Mouse (Mus musculus): ENCODE measurements around the gene Msx2. TPM values are rescaled to one million over a fixed set of nuclear protein-coding genes. Genes with fewer than 3 reads are reported as not detected.

Gene Msx2
- polyA plus RNA-seq (2016; fragmentation: Nextera tagmentation; extraction: Ambion mirVana), result 8.7 and 9.0 TPM in 2 replicates

GRCm38 (mm10) chr13:53472614-53473124, at the start of gene Msx2:
TSS of gene Msx2 (minus strand) at chr13:53473074.
- ATAC-seq (ENCODE audit: insufficient number of reproducible peaks, low FRiP score), result peak; percentile 78
- H3K4me3 ChIP-seq, result peak within 1 kb of the TSS; percentile 67

GRCm38 (mm10) chr13:53521468-53521867, 48.6 kb upstream of the Msx2 start:
- Histone ChIP-seq H3K27ac (ENCODE audit: poor library complexity, severe bottlenecking) (no peak overlapping the region), H3K4me2 (no peak overlapping the region), H3K4me1 (replicated peaks) (peaks cover 27% of the 10 kb centered on the region), H3K4me3 (no peak overlapping the region), H3K27me3 (replicated peaks) (no peaks in the 10 kb centered on the region), H3K36me3 (0 out of 2 replicates have a peak, but pooled peaks cover under 1% of the 10 kb centered on the region), H3K9ac (no peak overlapping the region), H3K9me3 (replicated peaks) (0 out of 2 replicates have a peak, but pooled peaks cover 3% of the 10 kb centered on the region)
- no peak for ATAC-seq (ENCODE audit: insufficient number of reproducible peaks, low FRiP score)
- 44% methylated on average over 3 of the region's 3 CpGs for WGBS

More at GRCm38 (mm10) chr13:53472614-53473124, at the start of gene Msx2:
- under 1% methylated on average over 38 of the region's 38 CpGs for WGBS
- H3K4me2 ChIP-seq, result peak within 1 kb of the TSS; percentile 86
- no peaks in the 10 kb centered on the region for H3K36me3 ChIP-seq
- H3K27me3 ChIP-seq (replicated peaks), result peaks cover 68% of the 10 kb centered on the region
- peaks cover 31% of the 10 kb centered on the region for H3K4me1 ChIP-seq (replicated peaks)
- H3K27ac ChIP-seq (ENCODE audit: poor library complexity, severe bottlenecking), result peak within 1 kb of the TSS; percentile 60
- peak within 1 kb of the TSS; percentile 84 for H3K9ac ChIP-seq
- H3K9me3 ChIP-seq (replicated peaks), result no peaks in the 10 kb centered on the region

- no peak overlapping the region for H3K9ac ChIP-seq
- ATAC-seq (ENCODE audit: insufficient number of reproducible peaks, low FRiP score), result no peak
- peaks cover 6% of the 10 kb centered on the region; the same call in 1 of the 2 replicates for H3K9me3 ChIP-seq (replicated peaks)
- 60% methylated on average over 12 of the region's 12 CpGs for WGBS
- H3K4me3 ChIP-seq, result no peak overlapping the region
- no peak overlapping the region for H3K27ac ChIP-seq (ENCODE audit: poor library complexity, severe bottlenecking)
- H3K4me2 ChIP-seq, result no peak overlapping the region
- peaks cover 4% of the 10 kb centered on the region; the same call in 1 of the 2 replicates for H3K36me3 ChIP-seq
- peaks cover 23% of the 10 kb centered on the region for H3K4me1 ChIP-seq (replicated peaks)
- no peaks in the 10 kb centered on the region for H3K27me3 ChIP-seq (replicated peaks)
These were observed 47.6 kb upstream of the Msx2 start for GRCm38 (mm10) chr13:53520343-53520937.

- H3K9me3 ChIP-seq (replicated peaks), result peaks cover 6% of the 10 kb centered on the region; the same call in 1 of the 2 replicates
- H3K27me3 ChIP-seq (replicated peaks), result no peaks in the 10 kb centered on the region
- peaks cover 17% of the 10 kb centered on the region for H3K4me1 ChIP-seq (replicated peaks)
- H3K4me3 ChIP-seq, result no peak overlapping the region
- peaks cover 4% of the 10 kb centered on the region; the same call in 1 of the 2 replicates for H3K36me3 ChIP-seq
- H3K9ac ChIP-seq, result no peak overlapping the region
- no peak for ATAC-seq (ENCODE audit: insufficient number of reproducible peaks, low FRiP score)
- 68% methylated on average over 8 of the region's 8 CpGs for WGBS
- H3K4me2 ChIP-seq, result no peak overlapping the region
- H3K27ac ChIP-seq (ENCODE audit: poor library complexity, severe bottlenecking), result no peak overlapping the region
These were observed 46.9 kb upstream of the Msx2 start for GRCm38 (mm10) chr13:53519727-53520126.

GRCm38 (mm10) chr13:53518306-53518705, 45.4 kb upstream of the Msx2 start:
- Histone ChIP-seq H3K4me2 (no peak overlapping the region), H3K27ac (ENCODE audit: poor library complexity, severe bottlenecking) (no peak overlapping the region), H3K4me1 (replicated peaks) (peaks cover 12% of the 10 kb centered on the region), H3K27me3 (replicated peaks) (no peaks in the 10 kb centered on the region), H3K9ac (no peak overlapping the region), H3K36me3 (peaks cover 4% of the 10 kb centered on the region; the same call in 1 of the 2 replicates), H3K9me3 (replicated peaks) (peaks cover 10% of the 10 kb centered on the region; the same call in 1 of the 2 replicates), H3K4me3 (no peak overlapping the region)
- no peak for ATAC-seq (ENCODE audit: insufficient number of reproducible peaks, low FRiP score)
- 67% methylated on average over 4 of the region's 4 CpGs for WGBS

GRCm38 (mm10) chr13:53514574-53514973, 41.7 kb upstream of the Msx2 start:
- Histone ChIP-seq H3K4me1 (replicated peaks) (no peaks in the 10 kb centered on the region), H3K9ac (no peak overlapping the region), H3K4me3 (no peak overlapping the region), H3K36me3 (peaks cover 4% of the 10 kb centered on the region; the same call in 1 of the 2 replicates), H3K9me3 (replicated peaks) (peaks cover 10% of the 10 kb centered on the region), H3K27ac (ENCODE audit: poor library complexity, severe bottlenecking) (no peak overlapping the region), H3K27me3 (replicated peaks) (no peaks in the 10 kb centered on the region), H3K4me2 (no peak overlapping the region)
- peak; percentile 51; the same call in 1 of the 2 replicates for ATAC-seq (ENCODE audit: insufficient number of reproducible peaks, low FRiP score)

GRCm38 (mm10) chr13:53511366-53511765, 38.5 kb upstream of the Msx2 start:
- no peak overlapping the region for H3K9ac ChIP-seq
- ATAC-seq (ENCODE audit: insufficient number of reproducible peaks, low FRiP score), result no peak
- H3K27ac ChIP-seq (ENCODE audit: poor library complexity, severe bottlenecking), result no peak overlapping the region
- H3K9me3 ChIP-seq (replicated peaks), result peaks cover 6% of the 10 kb centered on the region
- peaks cover 3% of the 10 kb centered on the region; the same call in 1 of the 2 replicates for H3K36me3 ChIP-seq
- WGBS, result 69% methylated on average over 2 of the region's 2 CpGs
- H3K4me3 ChIP-seq, result no peak overlapping the region
- no peak overlapping the region for H3K4me2 ChIP-seq
- H3K27me3 ChIP-seq (replicated peaks), result no peaks in the 10 kb centered on the region
- no peaks in the 10 kb centered on the region for H3K4me1 ChIP-seq (replicated peaks)

- no peak overlapping the region for H3K4me3 ChIP-seq
- H3K36me3 ChIP-seq, result no peaks in the 10 kb centered on the region
- H3K4me1 ChIP-seq (replicated peaks), result peaks cover 15% of the 10 kb centered on the region
- no peak overlapping the region for H3K4me2 ChIP-seq
- H3K9me3 ChIP-seq (replicated peaks), result no peaks in the 10 kb centered on the region
- H3K9ac ChIP-seq, result no peak overlapping the region
- WGBS, result 46% methylated on average over 6 of the region's 6 CpGs
- H3K27ac ChIP-seq (ENCODE audit: poor library complexity, severe bottlenecking), result no peak overlapping the region
- ATAC-seq (ENCODE audit: insufficient number of reproducible peaks, low FRiP score), result no peak
- no peaks in the 10 kb centered on the region for H3K27me3 ChIP-seq (replicated peaks)
These were observed 29.5 kb upstream of the Msx2 start for GRCm38 (mm10) chr13:53502406-53502805.

GRCm38 (mm10) chr13:53501561-53502253, 28.8 kb upstream of the Msx2 start:
- Histone ChIP-seq H3K4me3 (no peak overlapping the region), H3K9me3 (replicated peaks) (no peaks in the 10 kb centered on the region), H3K9ac (no peak overlapping the region), H3K27me3 (replicated peaks) (no peaks in the 10 kb centered on the region), H3K4me2 (peak overlapping the region; percentile 26), H3K4me1 (replicated peaks) (peaks cover 15% of the 10 kb centered on the region), H3K36me3 (no peaks in the 10 kb centered on the region), H3K27ac (ENCODE audit: poor library complexity, severe bottlenecking) (no peak overlapping the region)
- 15% methylated on average over 10 of the region's 10 CpGs for whole genome bisulfite sequencing
- ATAC-seq (ENCODE audit: insufficient number of reproducible peaks, low FRiP score), result no peak

- ATAC-seq (ENCODE audit: insufficient number of reproducible peaks, low FRiP score), result no peak
- Histone ChIP-seq H3K27ac (ENCODE audit: poor library complexity, severe bottlenecking) (no peak overlapping the region), H3K4me2 (no peak overlapping the region), H3K4me3 (no peak overlapping the region), H3K9ac (no peak overlapping the region), H3K36me3 (no peaks in the 10 kb centered on the region), H3K27me3 (replicated peaks) (no peaks in the 10 kb centered on the region), H3K4me1 (replicated peaks) (peaks cover 15% of the 10 kb centered on the region), H3K9me3 (replicated peaks) (no peaks in the 10 kb centered on the region)
- WGBS, result 38% methylated on average over 3 of the region's 3 CpGs
These were observed 28.2 kb upstream of the Msx2 start for GRCm38 (mm10) chr13:53501057-53501456.

GRCm38 (mm10) chr13:53486512-53486911, 13.6 kb upstream of the Msx2 start:
- H3K36me3 ChIP-seq, result no peaks in the 10 kb centered on the region
- no peak overlapping the region for H3K4me2 ChIP-seq
- 62% methylated on average over 4 of the region's 4 CpGs for WGBS
- no peak for ATAC-seq (ENCODE audit: insufficient number of reproducible peaks, low FRiP score)
- peaks cover 15% of the 10 kb centered on the region; the same call in 1 of the 2 replicates for H3K27me3 ChIP-seq (replicated peaks)
- 0 out of 2 replicates have a peak, but pooled peaks cover 3% of the 10 kb centered on the region for H3K4me1 ChIP-seq (replicated peaks)
- no peak overlapping the region for H3K4me3 ChIP-seq
- no peaks in the 10 kb centered on the region; the same call in 1 of the 2 replicates for H3K9me3 ChIP-seq (replicated peaks)
- no peak overlapping the region for H3K27ac ChIP-seq (ENCODE audit: poor library complexity, severe bottlenecking)
- H3K9ac ChIP-seq, result no peak overlapping the region
